Mouse (Mus musculus) forebrain, embryonic 13.5 days (tissue): ENCODE data around the gene Xpa. TPM values are rescaled to one million over a fixed set of nuclear protein-coding genes. Genes with fewer than 3 reads are reported as not detected.

ENCODE experiments used
- ATAC-seq: fragments of 200-750 bp; cut with Nextera tagmentation; 2 replicates; pipeline ENCODE4 v1.8.0; 2017
- H3K27ac ChIP-seq: fragments of 300-500 bp; sonication (generic); 2 replicates; pipeline ENCODE4 v1.5.1; 2015; ENCODE audit warnings: inconsistent platforms, mild to moderate bottlenecking, moderate library complexity
- H3K27me3 ChIP-seq: fragments of 300-500 bp; sonication (generic); 2 replicates; pipeline ENCODE4 v1.6.1; 2015; ENCODE audit warnings: mild to moderate bottlenecking, inconsistent platforms
- H3K36me3 ChIP-seq: fragments of 300-500 bp; sonication (generic); 2 replicates; pipeline ENCODE4 v1.6.1; 2015; ENCODE audit warnings: mild to moderate bottlenecking, inconsistent platforms; ENCODE audit not compliant: poor library complexity, severe bottlenecking
- H3K4me1 ChIP-seq: fragments of 300-500 bp; sonication (generic); 2 replicates; pipeline ENCODE4 v1.6.1; 2015; ENCODE audit warnings: inconsistent platforms
- H3K4me2 ChIP-seq: fragments of 300-500 bp; sonication (generic); 2 replicates; pipeline ENCODE4 v1.6.1; 2015; ENCODE audit warnings: inconsistent platforms, mild to moderate bottlenecking, moderate library complexity
- H3K4me3 ChIP-seq: fragments of 300-500 bp; sonication (generic); 2 replicates; pipeline ENCODE4 v1.5.1; 2015; ENCODE audit warnings: mild to moderate bottlenecking, inconsistent platforms
- H3K9ac ChIP-seq: fragments of 300-500 bp; sonication (generic); 2 replicates; pipeline ENCODE4 v1.6.1; 2015; ENCODE audit warnings: mild to moderate bottlenecking, inconsistent platforms
- H3K9me3 ChIP-seq: fragments of 300-500 bp; sonication (generic); replicated peaks from 2 replicates; pipeline ENCODE4 v1.6.1; 2016; ENCODE audit warnings: inconsistent platforms
- WGBS: fragments of 180-500 bp; shearing (Covaris S2); methylation state at CpG from one replicate; pipeline ENCODE4 v1.1.7; 2015; 5-methylcytosine and 5-hydroxymethylcytosine counted together
- polyA plus RNA-seq: library from polyadenylated mRNA; unstranded; fragments of >200 nt; fragmentation: Nextera tagmentation; extraction: Ambion mirVana; gene quantifications from 2 replicates; pipeline ENCODE4 v1.2.1, GENCODE M21; 2015

The Xpa gene
- polyA plus RNA-seq, 1 experiment from 2014 or later = 32.4 TPM

GRCm38 (mm10) chr4:46115308-46115707 lies 80.8 kb downstream of the Xpa start:
- Histone ChIP-seq H3K27me3 (no peaks in the 10 kb centered on the region), H3K9ac (no peak overlapping the region), H3K4me2 (no peak overlapping the region), H3K4me1 (no peaks in the 10 kb centered on the region), H3K36me3 (peaks cover 68% of the 10 kb centered on the region), H3K9me3 (no peaks in the 10 kb centered on the region), H3K27ac (no peak overlapping the region), H3K4me3 (no peak overlapping the region)
- 82% methylated on average over 1 of the region's 1 CpGs for WGBS
- no peak for ATAC-seq

DNA sequence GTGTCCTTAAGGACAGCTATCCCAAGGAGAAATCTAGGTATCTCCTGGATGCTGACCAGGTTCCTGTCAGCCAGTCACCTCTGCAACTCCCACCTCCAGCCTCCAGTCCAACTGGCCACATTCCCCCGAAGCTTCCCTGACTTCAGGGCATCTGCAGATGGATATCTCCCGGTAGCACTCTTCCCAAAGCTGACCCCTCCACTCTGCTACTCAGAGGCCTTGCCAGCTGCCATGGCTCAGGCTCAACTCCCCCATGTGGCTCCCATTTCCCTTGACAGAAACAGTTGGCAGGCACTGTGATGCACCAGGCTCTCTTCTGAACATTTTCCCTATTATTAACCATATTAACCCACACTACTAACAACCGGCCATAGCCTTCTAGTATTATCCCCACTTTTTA lies 84.8 kb downstream of the Xpa start:
- no peak for ATAC-seq
- no peaks in the 10 kb centered on the region for H3K27me3 ChIP-seq
- 79% methylated on average over 3 of the region's 3 CpGs for whole genome bisulfite sequencing

GRCm38 (mm10) chr4:46110084-46110483 lies 86.0 kb downstream of the Xpa start:
- 91% methylated on average over 8 of the region's 8 CpGs for WGBS
- Histone ChIP-seq H3K36me3 (peaks cover 16% of the 10 kb centered on the region), H3K4me3 (no peak overlapping the region), H3K9ac (no peak overlapping the region), H3K4me2 (no peak overlapping the region), H3K27me3 (no peaks in the 10 kb centered on the region), H3K9me3 (no peaks in the 10 kb centered on the region), H3K27ac (no peak overlapping the region), H3K4me1 (no peaks in the 10 kb centered on the region)
- no peak for ATAC-seq

More for the DNA sequence above, 84.8 kb downstream of the Xpa start:
- no peak overlapping the region for H3K4me2 ChIP-seq
- no peaks in the 10 kb centered on the region for H3K4me1 ChIP-seq
- H3K36me3 ChIP-seq = peaks cover 29% of the 10 kb centered on the region
- no peaks in the 10 kb centered on the region for H3K9me3 ChIP-seq
- H3K9ac ChIP-seq = no peak overlapping the region
- no peak overlapping the region for H3K4me3 ChIP-seq
- no peak overlapping the region for H3K27ac ChIP-seq

Other genes with a start within 250 kb of the Xpa start
- 9.7 and 13.7 TPM in 2 replicates for gene Tdrd7, start 231.0 kb downstream of the Xpa start, polyA plus RNA-seq
- gene Tmod1, start 157.4 kb downstream of the Xpa start, polyA plus RNA-seq = 0.32 and 0.50 TPM in 2 replicates
- 107 and 110 TPM in 2 replicates for gene Ncbp1, start 57.7 kb downstream of the Xpa start, polyA plus RNA-seq
- 44.5 and 45.5 TPM in 2 replicates for gene Tstd2, start 57.6 kb downstream of the Xpa start, polyA plus RNA-seq
- gene Foxe1, start 147.3 kb upstream of the Xpa start, polyA plus RNA-seq = not detected in 2 replicates
- gene Trmo, start 193.1 kb upstream of the Xpa start, polyA plus RNA-seq = 11.1 and 11.4 TPM in 2 replicates
- gene Hemgn, start 217.2 kb upstream of the Xpa start, polyA plus RNA-seq = 0.09 and 0.77 TPM in 2 replicates